Mouse (Mus musculus) G1E (cell line): ENCODE data around the gene Gm11985. TPM values are rescaled to one million over a fixed set of nuclear protein-coding genes. Genes with fewer than 3 reads are reported as not detected.

Experiments
- ATAC-seq: 2 replicates; pipeline ENCODE4 v1.8.0; 2016; ENCODE audit warnings: mild to moderate bottlenecking; ENCODE audit not compliant: insufficient number of reproducible peaks, poor library complexity, low FRiP score, severe bottlenecking; ENCODE audit errors: extremely low read depth
- DNase-seq: peaks from one replicate; pipeline ENCODE4 v3.0.0; 2012; ENCODE audit warnings: low spot score
- H3K27me3 ChIP-seq: 2 replicates; pipeline ENCODE4 v1.6.1; 2012; ENCODE audit warnings: mild to moderate bottlenecking, low read length, inconsistent platforms; ENCODE audit not compliant: insufficient read depth
- H3K36me3 ChIP-seq: replicated peaks from 2 replicates; pipeline ENCODE3; 2012; ENCODE audit warnings: mild to moderate bottlenecking, inconsistent platforms
- H3K4me1 ChIP-seq: 2 replicates; pipeline ENCODE4 v1.6.1; 2012; ENCODE audit warnings: low read depth, low read length, inconsistent platforms, mixed read lengths; ENCODE audit not compliant: insufficient read depth
- H3K4me3 ChIP-seq: 2 replicates; pipeline ENCODE4 v1.5.1; 2012; ENCODE audit warnings: low read depth, mild to moderate bottlenecking, inconsistent platforms, low read length, moderate library complexity, mixed read lengths
- H3K9me3 ChIP-seq: replicated peaks from 2 replicates; pipeline ENCODE4 v1.6.1; 2012; ENCODE audit warnings: inconsistent platforms
- CTCF ChIP-seq: IDR thresholded peaks from 2 replicates; pipeline ENCODE4 v1.5.1; 2012; ENCODE audit warnings: low read depth, low read length, inconsistent platforms, mixed read lengths
- GATA1 ChIP-seq: IDR thresholded peaks from 2 replicates; pipeline ENCODE4 v1.6.1; 2012; ENCODE audit warnings: borderline replicate concordance, low read length, inconsistent platforms, mixed read lengths
- GATA2 ChIP-seq: IDR thresholded peaks from 2 replicates; pipeline ENCODE4 v1.6.1; 2012; ENCODE audit warnings: low read depth, low read length, inconsistent platforms, borderline replicate concordance
- POLR2AphosphoS5 ChIP-seq: IDR thresholded peaks from 2 replicates; pipeline ENCODE4 v1.6.1; 2012; ENCODE audit warnings: low read depth, low read length, inconsistent platforms; ENCODE audit not compliant: insufficient replicate concordance
- TAL1 ChIP-seq: conservative IDR thresholded peaks from 2 replicates; pipeline ENCODE4 v1.6.1; 2012; ENCODE audit warnings: low read depth, low read length, inconsistent platforms, mixed read lengths
- polyA plus RNA-seq: library from polyadenylated mRNA; stranded (reverse); fragments of >175 nt; gene quantifications from 2 replicates; pipeline ENCODE4 v1.2.3, GENCODE M21; 2012
- total RNA-seq, 2 experiments: library from RNA; stranded (forward) in 1 of 2; stranded (reverse) in 1 of 2; fragments of 200-1000 nt in 1 of 2; fragments of >200 nt in 1 of 2; fragmentation: Nextera tagmentation in 1 of 2; gene quantifications; 2 replicates each; pipeline ENCODE4 v1.2.3; 2014 to 2017

Gene Gm11985
- total and polyA plus RNA-seq, 3 experiments, result 0.11 TPM; not detected in 2

DNA sequence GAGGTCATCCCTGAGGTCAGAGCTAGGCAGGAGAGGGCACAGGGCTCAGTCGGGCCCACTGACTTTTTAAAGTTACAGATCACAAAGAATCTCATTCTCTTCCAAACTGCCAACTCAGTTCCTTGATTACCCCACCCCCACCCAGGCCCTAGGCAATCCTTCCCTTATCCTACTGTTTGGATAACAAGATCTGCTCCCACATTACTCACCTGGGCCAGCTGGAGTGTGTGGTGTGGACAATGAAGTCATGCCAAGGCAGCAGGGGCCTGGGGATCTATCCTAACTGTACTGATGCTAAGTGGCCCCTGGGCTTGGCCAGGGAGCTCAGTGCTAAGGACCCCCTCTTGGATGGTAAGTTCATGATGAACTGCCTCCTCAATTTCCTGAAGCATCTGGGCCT lies 3.9 kb downstream of the Gm11985 start:
- Histone ChIP-seq H3K9me3 (peaks cover 10% of the 10 kb centered on the region), H3K4me3 (no peak overlapping the region), H3K36me3 (no peaks in the 10 kb centered on the region), H3K27me3 (no peaks in the 10 kb centered on the region), H3K4me1 (no peaks in the 10 kb centered on the region)
- no peak for ATAC-seq
- TF ChIP-seq GATA1, result no peak
- TF ChIP-seq TAL1, result no peak
- DNase-seq, result no peak

GRCm38 (mm10) chr11:7182409-7183042 lies 5.8 kb downstream of the Gm11985 start:
- Histone ChIP-seq H3K4me3 (no peak overlapping the region), H3K4me1 (no peaks in the 10 kb centered on the region), H3K36me3 (no peaks in the 10 kb centered on the region), H3K9me3 (peaks cover 8% of the 10 kb centered on the region), H3K27me3 (no peaks in the 10 kb centered on the region)
- DNase-seq, result no peak
- no peak for ATAC-seq
- TF ChIP-seq GATA1 (no peak), CTCF (no peak), GATA2 (no peak), POLR2AphosphoS5 (no peak), TAL1 (no peak)

DNA sequence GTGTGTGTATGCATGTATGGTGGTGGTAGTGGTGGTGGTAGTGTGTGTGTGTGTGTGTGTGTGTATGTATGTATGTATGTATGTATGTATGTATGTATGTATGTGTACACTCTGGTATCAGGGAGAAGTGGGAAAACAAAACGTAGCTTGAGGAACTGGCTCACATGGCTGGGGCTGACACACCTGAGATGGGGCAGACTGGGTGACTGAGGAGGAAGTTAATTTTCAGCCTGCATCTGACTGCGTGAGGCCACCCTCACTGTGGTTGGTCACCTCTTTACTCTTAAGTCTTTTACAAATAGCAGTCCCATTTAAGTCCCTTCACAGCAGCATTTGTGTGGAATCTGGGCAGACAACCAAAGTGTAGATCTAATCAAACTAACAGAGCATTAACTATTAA lies 9.1 kb downstream of the Gm11985 start:
- ATAC-seq (no peak), DNase-seq (no peak)
- H3K36me3 ChIP-seq, result no peaks in the 10 kb centered on the region
- H3K4me3 ChIP-seq, result no peak overlapping the region
- H3K9me3 ChIP-seq, result peaks cover 16% of the 10 kb centered on the region
- H3K4me1 ChIP-seq, result no peaks in the 10 kb centered on the region
- no peak for TF ChIP-seq CTCF
- H3K27me3 ChIP-seq, result no peaks in the 10 kb centered on the region

DNA sequence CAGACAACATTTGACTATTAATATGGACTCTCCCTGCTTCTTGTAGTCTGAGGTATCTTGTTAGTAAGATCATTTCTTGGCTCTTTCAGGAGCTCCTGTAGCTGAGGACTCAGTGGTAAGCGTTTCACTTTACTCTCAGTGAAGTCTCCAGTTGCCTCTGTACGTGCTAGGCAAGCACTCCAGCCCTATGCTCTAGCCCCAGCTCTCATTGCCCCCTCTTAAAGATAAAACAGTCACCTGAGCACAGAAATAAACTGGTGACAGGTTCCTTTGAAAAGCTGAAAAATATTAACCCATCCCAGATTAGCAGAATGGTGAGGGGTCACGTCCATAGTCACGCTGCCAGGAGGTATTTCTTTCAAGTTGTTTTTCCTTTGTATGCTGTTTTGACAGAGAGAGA lies 9.6 kb downstream of the Gm11985 start:
- TF ChIP-seq POLR2AphosphoS5 (no peak), CTCF (no peak), GATA1 (no peak), TAL1 (no peak), GATA2 (no peak)
- DNase-seq, result no peak
- ATAC-seq, result no peak
- H3K9me3 ChIP-seq, result peaks cover 15% of the 10 kb centered on the region
- no peaks in the 10 kb centered on the region for H3K27me3 ChIP-seq
- no peak overlapping the region for H3K4me3 ChIP-seq
- H3K4me1 ChIP-seq, result no peaks in the 10 kb centered on the region
- H3K36me3 ChIP-seq, result no peaks in the 10 kb centered on the region

GRCm38 (mm10) chr11:7173664-7174063 lies 14.7 kb downstream of the Gm11985 start:
- no peak for DNase-seq
- Histone ChIP-seq H3K9me3 (peaks cover 38% of the 10 kb centered on the region), H3K4me3 (no peak overlapping the region), H3K36me3 (no peaks in the 10 kb centered on the region), H3K27me3 (no peaks in the 10 kb centered on the region; the same call in 1 of the 2 replicates), H3K4me1 (no peaks in the 10 kb centered on the region)
- no peak for TF ChIP-seq CTCF
- TF ChIP-seq POLR2AphosphoS5, result no peak
- no peak for TF ChIP-seq GATA1
- TF ChIP-seq GATA2, result no peak
- no peak for TF ChIP-seq TAL1
- no peak for ATAC-seq

DNA sequence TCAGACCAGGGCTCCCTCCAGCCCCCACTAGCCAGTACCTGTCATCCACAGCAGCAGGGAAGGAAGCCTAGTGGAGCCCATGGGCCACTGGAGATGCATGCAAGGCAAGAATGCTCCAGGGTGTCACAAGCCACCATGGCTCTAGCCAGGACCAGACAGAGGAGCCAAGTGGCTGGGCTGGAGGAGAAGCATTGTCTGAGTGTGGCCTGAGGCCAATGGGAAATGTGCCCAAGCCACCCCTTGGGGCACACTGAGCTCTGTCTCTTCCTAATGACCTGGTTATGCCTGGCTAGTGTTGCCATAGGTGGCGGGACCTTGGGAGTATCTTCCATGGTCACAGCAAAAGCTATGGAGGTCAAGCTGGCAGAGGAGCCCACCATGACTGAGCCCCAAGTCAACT lies 18.7 kb downstream of the Gm11985 start:
- ATAC-seq (no peak), DNase-seq (no peak)
- Histone ChIP-seq H3K4me1 (no peaks in the 10 kb centered on the region), H3K27me3 (no peaks in the 10 kb centered on the region; the same call in 1 of the 2 replicates), H3K4me3 (no peak overlapping the region), H3K36me3 (no peaks in the 10 kb centered on the region), H3K9me3 (peaks cover 33% of the 10 kb centered on the region)
- TF ChIP-seq CTCF (no peak), TAL1 (no peak), GATA2 (no peak), GATA1 (no peak), POLR2AphosphoS5 (no peak)

GRCm38 (mm10) chr11:7164416-7164815 lies 24.0 kb downstream of the Gm11985 start:
- ATAC-seq, result no peak
- H3K9me3 ChIP-seq, result peaks cover 19% of the 10 kb centered on the region
- no peak overlapping the region for H3K4me3 ChIP-seq
- no peak for TF ChIP-seq POLR2AphosphoS5
- no peak for TF ChIP-seq TAL1
- TF ChIP-seq GATA1, result no peak
- no peak for TF ChIP-seq CTCF
- no peak for TF ChIP-seq GATA2
- H3K36me3 ChIP-seq, result no peaks in the 10 kb centered on the region
- H3K4me1 ChIP-seq, result no peaks in the 10 kb centered on the region
- H3K27me3 ChIP-seq, result no peaks in the 10 kb centered on the region
- DNase-seq, result no peak
